Mouse (Mus musculus) kidney, postnatal 25 days (tissue): Measurements from ENCODE around the gene Gm49711.

ENCODE experiments used
- DNase-seq, 2 experiments: peaks; one replicate each; pipeline ENCODE4 v3.0.0; 2021; ENCODE audit warnings: mixed read lengths in 2 of 2

The Gm49711 gene

GRCm38 (mm10) chr16:92064801-92065200, 6.7 kb downstream of the Gm49711 start:
- DNase-seq, result no peak

GRCm38 (mm10) chr16:92070338-92070737, 12.2 kb downstream of the Gm49711 start:
- no peak for DNase-seq

GRCm38 (mm10) chr16:92076797-92077196, 18.7 kb downstream of the Gm49711 start:
- DNase-seq, result no peak

GRCm38 (mm10) chr16:92083771-92084453, 25.8 kb downstream of the Gm49711 start:
- DNase-seq, result no peak

GRCm38 (mm10) chr16:92089225-92089624, 31.1 kb downstream of the Gm49711 start:
- no peak for DNase-seq

- no peak for DNase-seq
Measured at GRCm38 (mm10) chr16:92091876-92092275, 33.8 kb downstream of the Gm49711 start.

- peak in 1 of 2 experiments; percentile 37 for DNase-seq
Measured at GRCm38 (mm10) chr16:92098351-92099051, 40.4 kb downstream of the Gm49711 start.

- peak in 1 of 2 experiments; percentile 6 for DNase-seq
Measured at GRCm38 (mm10) chr16:92099598-92099997, 41.5 kb downstream of the Gm49711 start.

GRCm38 (mm10) chr16:92100111-92100510, 42.0 kb downstream of the Gm49711 start:
- peak in 1 of 2 experiments; percentile 13 for DNase-seq

GRCm38 (mm10) chr16:92102115-92102514, 44.0 kb downstream of the Gm49711 start:
- DNase-seq, result peak in 1 of 2 experiments; percentile 37

- peak in 1 of 2 experiments; percentile 23 for DNase-seq
Measured at GRCm38 (mm10) chr16:92102931-92103330, 44.8 kb downstream of the Gm49711 start.

- peak; percentile 55 to 70 for DNase-seq
Measured at GRCm38 (mm10) chr16:92103572-92104331, 45.6 kb downstream of the Gm49711 start.

GRCm38 (mm10) chr16:92104332-92104590, 46.1 kb downstream of the Gm49711 start:
- DNase-seq, result no peak

GRCm38 (mm10) chr16:92104951-92105350, 46.8 kb downstream of the Gm49711 start:
- peak in 1 of 2 experiments; percentile 19 for DNase-seq

- DNase-seq, result peak; percentile 48 to 82
Measured at GRCm38 (mm10) chr16:92105631-92106030, 47.5 kb downstream of the Gm49711 start.

- peak in 1 of 2 experiments; percentile 3 for DNase-seq
Measured at GRCm38 (mm10) chr16:92107346-92107745, 49.2 kb downstream of the Gm49711 start.

GRCm38 (mm10) chr16:92114706-92115241, 56.7 kb downstream of the Gm49711 start:
- peak; percentile 56 to 74 for DNase-seq

- DNase-seq, result peak; percentile 32 to 37
Measured at GRCm38 (mm10) chr16:92115611-92116421, 57.7 kb downstream of the Gm49711 start.

- peak in 1 of 2 experiments; percentile 32 for DNase-seq
Measured at GRCm38 (mm10) chr16:92117337-92118209, 59.5 kb downstream of the Gm49711 start.

GRCm38 (mm10) chr16:92119013-92119515, 60.9 kb downstream of the Gm49711 start:
- DNase-seq, result peak in 1 of 2 experiments; percentile 32

- peak in 1 of 2 experiments; percentile 13 for DNase-seq
Measured at GRCm38 (mm10) chr16:92120899-92121531, 62.9 kb downstream of the Gm49711 start.
